Mouse (Mus musculus) ES-E14 (cell line): ENCODE measurements at regions not wholly inside any gene's neighbourhood (a gene's known extent, or its start where the extent isn't known, plus 50 kb on each side); places are given as distances from the start of the nearest gene placed in this dataset.
"Not testable (repeated sequence)": the region's sequence is repeated elsewhere in the genome, so short reads cannot be mapped to it uniquely, and the experiment has no call there.

Experiments used
- DNase-seq: peaks from one replicate; pipeline ENCODE4 v3.0.0-alpha.2; 2013; ENCODE audit warnings: low read depth, low spot score
- H3K27ac ChIP-seq: 2 replicates; pipeline ENCODE4 v1.5.1; 2012; ENCODE audit warnings: low read depth, mild to moderate bottlenecking, low read length, moderate library complexity, mixed read lengths; ENCODE audit not compliant: poor library complexity, insufficient read depth, severe bottlenecking
- H3K36me3 ChIP-seq: 2 replicates; pipeline ENCODE4 v1.6.1; 2012; ENCODE audit warnings: mild to moderate bottlenecking, low read length, moderate library complexity, mixed read lengths; ENCODE audit not compliant: control insufficient read depth, poor library complexity, insufficient read depth, severe bottlenecking
- H3K4me1 ChIP-seq, 2 experiments: fragments of 150-350 bp in 1 of 2; sonication (generic) in 1 of 2; 2 replicates each; pipeline ENCODE4 v1.6.1; 2012; ENCODE audit warnings: low read length in 2 of 2, mild to moderate bottlenecking in 1 of 2, mixed read lengths in 1 of 2; ENCODE audit not compliant: control insufficient read depth in 2 of 2, insufficient read depth in 2 of 2, poor library complexity in 1 of 2
- H3K4me3 ChIP-seq, 2 experiments: fragments of 150-350 bp in 1 of 2; sonication (generic) in 1 of 2; 2 replicates each; pipeline ENCODE4 v1.5.1; 2012; ENCODE audit warnings: low read length in 2 of 2, low read depth in 1 of 2, mild to moderate bottlenecking in 1 of 2, mixed read lengths in 1 of 2; ENCODE audit not compliant: insufficient read depth in 1 of 2, poor library complexity in 1 of 2, severe bottlenecking in 1 of 2
- H3K9ac ChIP-seq: 2 replicates; pipeline ENCODE4 v1.6.1; 2012; ENCODE audit warnings: low read depth, mild to moderate bottlenecking, low read length, mixed read lengths; ENCODE audit not compliant: poor library complexity, insufficient read depth, severe bottlenecking
- H3K9me3 ChIP-seq: fragments of 150-350 bp; sonication (generic); 2 replicates; pipeline ENCODE4 v1.6.1; 2012; ENCODE audit warnings: low read depth, mild to moderate bottlenecking, low read length; ENCODE audit not compliant: control insufficient read depth, insufficient read depth
- CHD2 ChIP-seq: IDR thresholded peaks from 2 replicates; pipeline ENCODE4 v1.6.1; 2014; ENCODE audit warnings: mild to moderate bottlenecking, low read depth, low read length, inconsistent platforms
- HCFC1 ChIP-seq: IDR thresholded peaks from 2 replicates; pipeline ENCODE4 v1.6.1; 2012; ENCODE audit warnings: low read length, inconsistent platforms, borderline replicate concordance; ENCODE audit not compliant: insufficient read depth
- MAFK ChIP-seq: IDR thresholded peaks from 2 replicates; pipeline ENCODE4 v1.6.1; 2014; ENCODE audit warnings: mild to moderate bottlenecking, low read depth, low read length, inconsistent platforms; ENCODE audit not compliant: insufficient read depth
- ZC3H11A ChIP-seq: IDR thresholded peaks from 2 replicates; pipeline ENCODE4 v1.6.1; 2012; ENCODE audit warnings: low read depth, mild to moderate bottlenecking, inconsistent platforms, low read length, borderline replicate concordance
- ZNF384 ChIP-seq: IDR thresholded peaks from 2 replicates; pipeline ENCODE4 v1.6.1; 2012; ENCODE audit warnings: low read depth, low read length, inconsistent platforms
- in situ Hi-C, 2 experiments: fragments of 600-800 bp; cut with MboI; formaldehyde crosslinking; loops; one replicate each; pipeline ENCODE4 v1.15.1; 2025; ENCODE audit warnings: low sequenced_read_pairs in 2 of 2, inconsistent platforms in 1 of 2; ENCODE audit not compliant: unreplicated experiment in 2 of 2

DNA sequence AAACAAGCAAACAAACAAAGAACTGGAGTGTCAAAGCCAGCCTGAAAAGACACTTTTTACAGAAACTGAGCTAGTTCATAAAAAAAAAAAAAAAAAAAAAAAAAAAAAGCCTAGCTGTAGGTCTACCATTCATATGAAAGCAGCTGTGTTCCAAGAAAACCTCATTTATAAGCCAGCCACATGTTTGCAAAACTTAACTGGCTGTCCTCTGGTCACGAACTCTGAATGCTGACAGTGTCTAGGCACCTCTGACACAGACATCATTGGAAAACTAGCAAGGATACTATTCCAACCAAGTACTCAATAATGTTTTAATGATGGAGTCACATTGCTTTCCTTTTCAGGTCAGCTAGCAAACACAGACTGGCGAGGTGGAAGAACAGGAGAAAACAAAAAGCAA is 238.4 kb upstream of the Ncam2 start:
- Histone ChIP-seq H3K9ac (no peak overlapping the region), H3K36me3 (no peaks in the 10 kb centered on the region), H3K4me3 (no peak overlapping the region), H3K27ac (no peak overlapping the region), H3K4me1 (no peaks in the 10 kb centered on the region), H3K9me3 (no peaks in the 10 kb centered on the region)
- in situ Hi-C loops: no loop called here
- no peak for TF ChIP-seq CHD2
- no peak for DNase-seq

DNA sequence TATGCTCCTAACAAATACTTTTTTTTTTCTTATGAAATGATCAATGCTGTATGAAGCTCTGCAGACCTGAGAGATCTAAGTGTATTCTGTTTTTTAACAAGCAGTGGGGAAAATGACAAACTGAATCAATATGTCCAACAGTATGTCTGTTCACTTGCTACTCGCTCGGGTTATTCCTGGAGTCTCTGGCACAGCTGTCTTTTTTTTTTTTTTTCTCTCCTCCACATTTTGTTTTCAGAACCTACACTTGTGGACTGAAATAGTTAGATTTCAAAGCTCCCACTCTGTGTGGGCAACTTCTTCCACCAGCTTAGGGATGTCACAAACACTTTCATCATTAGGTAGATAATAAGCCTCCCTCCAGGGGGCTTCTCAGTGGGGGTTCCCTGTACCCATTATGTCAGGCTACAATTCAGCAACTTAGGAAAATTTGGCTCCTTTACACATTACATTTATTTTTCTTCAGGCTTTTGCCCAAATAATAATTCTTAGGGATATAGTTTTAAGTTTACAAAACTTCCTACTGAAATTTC is 218.9 kb upstream of the Ncam2 start:
- Histone ChIP-seq H3K9me3 (no peaks in the 10 kb centered on the region), H3K36me3 (no peaks in the 10 kb centered on the region), H3K27ac (no peak overlapping the region), H3K4me1 (no peaks in the 10 kb centered on the region), H3K4me3 (no peak overlapping the region), H3K9ac (no peak overlapping the region)
- TF ChIP-seq HCFC1 (no peak), CHD2 (no peak), ZC3H11A (no peak), ZNF384 (no peak), MAFK (no peak)
- in situ Hi-C loops: no loop called here
- DNase-seq: no peak

DNA sequence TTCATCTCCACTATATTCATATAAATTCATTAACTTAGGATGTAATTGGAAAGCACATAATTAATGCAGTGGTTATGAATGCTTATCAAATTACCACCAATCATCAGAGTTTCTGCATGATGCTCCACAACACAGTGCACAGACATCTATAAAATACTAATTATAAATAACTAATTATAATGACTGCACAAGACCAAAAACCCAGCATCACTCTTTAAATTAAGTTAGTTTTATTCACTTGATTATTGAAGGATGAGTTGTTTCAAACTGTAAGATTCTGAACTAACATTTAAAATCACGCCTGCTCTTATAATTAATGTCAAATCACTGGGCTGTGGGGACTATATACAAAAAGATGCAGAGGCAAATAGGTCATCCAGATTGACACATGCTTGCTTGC is 212.7 kb upstream of the Ncam2 start:
- Histone ChIP-seq H3K36me3 (no peaks in the 10 kb centered on the region), H3K4me1 (no peaks in the 10 kb centered on the region), H3K9me3 (no peaks in the 10 kb centered on the region), H3K9ac (no peak overlapping the region), H3K4me3 (no peak overlapping the region), H3K27ac (no peak overlapping the region)
- in situ Hi-C loops: no loop called here
- no peak for TF ChIP-seq CHD2
- TF ChIP-seq ZNF384: no peak
- no peak for TF ChIP-seq ZC3H11A
- no peak for TF ChIP-seq HCFC1
- TF ChIP-seq MAFK: no peak
- no peak for DNase-seq

DNA sequence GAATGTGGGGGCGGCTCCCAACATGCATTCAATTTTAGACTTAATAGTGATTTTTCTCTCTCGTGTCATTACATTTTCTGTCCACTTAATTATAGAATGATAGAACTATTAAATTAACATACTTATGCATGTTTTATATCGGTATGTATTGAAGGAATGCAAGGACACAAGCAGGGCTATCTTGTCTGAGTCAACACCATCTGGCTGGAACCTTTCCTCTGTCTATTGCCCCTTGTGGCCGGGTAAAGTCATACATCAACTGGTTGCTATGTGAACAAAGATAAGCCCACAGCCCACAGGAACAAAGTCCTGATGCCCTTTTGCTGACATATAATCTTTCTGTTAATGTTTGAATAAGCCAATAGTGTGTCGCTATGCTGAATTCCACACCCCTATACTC is 163.7 kb upstream of the Ncam2 start:
- in situ Hi-C loops, H3K27ac ChIP-seq, H3K9ac ChIP-seq, H3K4me1 ChIP-seq, H3K36me3 ChIP-seq, H3K9me3 ChIP-seq, H3K4me3 ChIP-seq: not testable (repeated sequence)
- peak; percentile 17 for DNase-seq

DNA sequence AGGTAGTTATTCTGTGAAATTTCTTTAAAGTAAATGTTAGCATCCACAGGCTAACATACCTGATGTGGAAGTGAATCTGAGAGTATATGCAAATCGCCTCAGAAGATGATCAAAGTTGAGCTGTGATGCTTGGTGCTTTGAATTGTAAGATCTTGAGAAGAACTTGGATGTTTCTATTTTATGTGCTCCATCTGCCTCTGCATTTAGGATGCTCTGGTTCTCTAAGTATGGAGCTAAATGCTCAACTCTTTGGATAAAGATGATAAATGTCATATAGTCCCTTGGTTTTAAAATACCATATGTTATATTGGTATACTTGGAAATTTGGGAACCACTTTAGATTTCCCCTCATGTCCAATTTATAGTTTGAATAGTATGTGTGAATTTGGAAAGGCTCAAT is 159.2 kb upstream of the Ncam2 start:
- no peak for DNase-seq
- no peak for TF ChIP-seq HCFC1
- TF ChIP-seq MAFK: no peak
- TF ChIP-seq ZNF384: no peak
- H3K27ac ChIP-seq: no peak overlapping the region
- no peaks in the 10 kb centered on the region for H3K36me3 ChIP-seq
- H3K4me3 ChIP-seq: no peak overlapping the region
- no peak overlapping the region for H3K9ac ChIP-seq
- H3K4me1 ChIP-seq: no peaks in the 10 kb centered on the region
- no peaks in the 10 kb centered on the region for H3K9me3 ChIP-seq
- in situ Hi-C loops: no loop called here
